Mouse (Mus musculus): ENCODE results near the gene Gstt1. TPM values are rescaled to one million over a fixed set of nuclear protein-coding genes. Genes with fewer than 3 reads are reported as not detected.

Gene Gstt1
- polyA plus RNA-seq, 1 experiment from 2014 or later = 6.7 TPM

DNA sequence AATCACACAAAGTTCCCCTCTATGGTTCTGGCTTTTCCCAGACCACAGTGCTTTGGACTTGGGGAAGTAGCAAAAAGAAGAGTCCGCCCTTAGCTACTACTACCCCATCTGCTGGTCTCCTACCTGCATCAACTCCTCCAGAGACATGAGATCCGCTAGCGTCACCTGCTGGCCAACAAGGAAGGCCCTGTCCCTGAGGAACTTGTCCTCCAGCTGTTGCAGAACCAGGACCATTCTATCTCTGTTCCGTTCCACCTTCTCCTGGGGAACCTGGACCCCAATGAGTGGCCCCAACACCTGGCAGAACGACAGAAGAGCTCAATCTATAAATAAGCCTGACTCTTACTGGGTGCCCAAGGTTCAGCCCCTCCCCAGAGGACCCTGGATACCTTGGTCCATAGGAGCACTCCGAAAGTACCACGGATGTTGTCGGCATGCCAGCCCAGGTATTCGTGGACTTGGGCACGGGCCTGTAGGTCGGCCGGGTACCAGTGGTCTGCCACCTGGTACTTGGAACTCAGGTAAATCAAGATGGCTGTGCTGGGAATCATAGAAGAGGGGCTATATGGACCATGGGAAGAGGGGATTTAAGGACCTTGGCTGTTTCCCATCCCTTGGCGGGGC is 34.0 kb upstream of the Gstt1 start:
- ATAC-seq (ENCODE audit: low FRiP score) = no peak
- H3K4me3 ChIP-seq = no peak overlapping the region
- 64% methylated on average over 13 of the region's 13 CpGs for WGBS
- H3K4me2 ChIP-seq (replicated peaks) = no peak overlapping the region
- H3K9me3 ChIP-seq (replicated peaks) = no peaks in the 10 kb centered on the region
- H3K27ac ChIP-seq = no peak overlapping the region
- no peaks in the 10 kb centered on the region for H3K36me3 ChIP-seq
- peaks cover 35% of the 10 kb centered on the region for H3K27me3 ChIP-seq
- peaks cover 26% of the 10 kb centered on the region for H3K4me1 ChIP-seq
- H3K9ac ChIP-seq = no peak overlapping the region

DNA sequence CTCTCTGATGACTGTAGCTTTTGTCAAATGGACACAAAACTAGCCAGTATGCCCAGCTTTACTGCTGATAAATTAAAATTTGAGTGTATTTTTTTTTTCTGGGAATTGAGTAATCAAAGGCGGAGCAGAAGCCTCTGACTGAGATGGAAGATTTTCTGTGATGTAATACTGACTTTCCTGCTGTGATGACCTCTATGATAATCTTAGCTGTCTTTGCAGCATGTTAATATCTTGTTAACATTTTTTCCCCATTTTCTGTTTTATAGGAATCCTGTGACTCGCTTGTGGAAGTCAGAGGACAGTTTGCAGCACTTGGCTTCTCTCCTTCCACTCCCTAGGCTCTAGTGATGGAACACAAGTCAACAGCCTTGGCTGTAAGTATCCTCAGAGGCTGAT is 31.9 kb upstream of the Gstt1 start:
- ATAC-seq (ENCODE audit: low FRiP score) = no peak
- Histone ChIP-seq H3K4me1 (peaks cover 16% of the 10 kb centered on the region), H3K36me3 (no peaks in the 10 kb centered on the region), H3K9me3 (replicated peaks) (no peaks in the 10 kb centered on the region), H3K9ac (no peak overlapping the region), H3K27ac (no peak overlapping the region), H3K4me2 (replicated peaks) (no peak overlapping the region), H3K4me3 (no peak overlapping the region), H3K27me3 (peaks cover 34% of the 10 kb centered on the region)
- 87% methylated on average over 2 of the region's 2 CpGs for WGBS

DNA sequence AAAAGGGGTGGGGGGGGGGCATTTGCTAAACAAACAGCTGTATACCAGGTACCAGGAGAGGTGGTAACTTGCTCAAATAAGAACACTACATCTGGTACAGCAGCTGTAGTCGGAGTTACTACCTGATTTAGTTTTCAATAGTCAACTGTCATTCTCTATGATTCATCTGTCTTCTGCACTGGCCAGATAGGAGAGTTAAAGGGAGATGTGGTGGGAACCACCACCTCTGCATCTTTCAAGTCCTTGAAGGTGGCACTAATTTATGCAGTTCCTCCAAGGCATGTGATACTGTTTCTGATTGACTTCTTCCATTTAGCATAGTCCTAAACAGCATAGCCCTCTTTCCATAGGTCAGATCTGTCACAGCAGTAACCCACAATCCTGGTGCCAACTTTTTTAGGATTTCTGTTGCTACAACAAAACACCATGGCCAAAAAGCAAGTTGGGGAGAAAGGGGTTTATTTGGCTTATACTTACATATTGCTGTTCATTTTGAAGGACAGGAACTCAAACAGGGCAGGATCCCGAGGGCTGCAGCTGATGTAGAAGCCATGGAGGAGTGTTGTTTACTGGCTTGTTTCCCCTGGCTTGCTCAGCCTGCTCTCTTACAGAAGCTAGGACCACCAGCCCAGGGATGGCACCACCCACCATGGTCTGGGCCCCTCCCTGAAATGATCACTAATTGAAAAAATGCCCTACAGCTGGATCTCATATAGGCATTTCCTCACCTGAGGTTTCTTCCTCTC is 31.3 kb upstream of the Gstt1 start:
- Histone ChIP-seq H3K27ac (no peak overlapping the region), H3K4me3 (no peak overlapping the region), H3K36me3 (no peaks in the 10 kb centered on the region), H3K9me3 (replicated peaks) (no peaks in the 10 kb centered on the region), H3K9ac (no peak overlapping the region), H3K4me2 (replicated peaks) (no peak overlapping the region), H3K27me3 (peaks cover 30% of the 10 kb centered on the region), H3K4me1 (peaks cover 13% of the 10 kb centered on the region)
- WGBS = 87% methylated on average over 2 of the region's 2 CpGs
- no peak for ATAC-seq (ENCODE audit: low FRiP score)

DNA sequence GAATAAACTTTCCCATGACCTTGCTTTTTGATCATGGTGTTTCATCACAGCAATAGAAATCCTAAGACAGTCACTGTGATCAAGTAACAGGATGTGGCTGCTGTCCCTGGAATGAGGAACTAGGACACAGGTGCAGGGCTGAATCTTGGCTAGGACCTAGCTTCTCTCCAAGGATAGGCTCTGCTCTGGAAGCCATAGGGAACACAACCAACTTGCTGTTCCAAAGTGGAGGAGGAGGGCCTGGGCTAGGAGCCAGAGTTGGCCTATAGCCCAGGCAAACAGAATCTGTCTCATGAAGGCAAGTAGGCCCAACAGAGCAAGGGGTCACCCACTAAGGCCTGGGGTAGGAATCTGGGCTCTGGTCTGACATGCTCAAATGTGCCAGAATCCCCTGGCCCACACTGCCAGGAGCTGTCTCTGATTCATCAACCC is 30.1 kb upstream of the Gstt1 start:
- no peak overlapping the region for H3K4me2 ChIP-seq (replicated peaks)
- H3K4me1 ChIP-seq = peaks cover 3% of the 10 kb centered on the region; the same call in 1 of the 2 replicates
- no peaks in the 10 kb centered on the region for H3K9me3 ChIP-seq (replicated peaks)
- H3K36me3 ChIP-seq = no peaks in the 10 kb centered on the region
- H3K9ac ChIP-seq = no peak overlapping the region
- peaks cover 18% of the 10 kb centered on the region for H3K27me3 ChIP-seq
- no peak overlapping the region for H3K4me3 ChIP-seq
- H3K27ac ChIP-seq = no peak overlapping the region
- ATAC-seq (ENCODE audit: low FRiP score) = no peak

GRCm38 (mm10) chr10:75827668-75828360 is 29.4 kb upstream of the Gstt1 start:
- H3K4me3 ChIP-seq = no peak overlapping the region
- H3K36me3 ChIP-seq = no peaks in the 10 kb centered on the region
- peaks cover 5% of the 10 kb centered on the region; the same call in 1 of the 2 replicates for H3K9me3 ChIP-seq (replicated peaks)
- no peak overlapping the region for H3K4me2 ChIP-seq (replicated peaks)
- WGBS = 92% methylated on average over 4 of the region's 4 CpGs
- no peak for ATAC-seq (ENCODE audit: low FRiP score)
- no peak overlapping the region for H3K9ac ChIP-seq
- no peak overlapping the region for H3K27ac ChIP-seq
- H3K4me1 ChIP-seq = no peaks in the 10 kb centered on the region
- H3K27me3 ChIP-seq = peaks cover 11% of the 10 kb centered on the region

DNA sequence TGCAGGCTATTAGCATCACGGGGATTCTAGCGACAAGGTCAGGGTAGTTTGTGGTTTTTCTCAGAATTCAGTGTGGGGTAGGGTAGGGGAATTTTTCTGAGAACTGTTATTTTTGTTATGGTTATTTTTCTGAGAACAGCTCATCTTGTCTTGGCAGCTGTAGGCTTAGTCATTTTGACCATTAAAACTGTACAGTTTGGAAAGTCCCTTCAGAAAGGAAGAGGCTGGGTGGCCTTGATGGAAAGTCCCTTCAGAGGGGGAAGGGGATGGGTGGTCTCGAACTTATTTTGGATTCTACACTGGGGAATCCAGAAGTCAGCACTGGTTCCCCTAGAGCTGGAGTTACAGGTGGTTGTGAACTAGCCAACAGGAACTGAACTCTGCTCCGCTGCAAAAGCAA is 26.1 kb upstream of the Gstt1 start:
- no peak overlapping the region for H3K4me2 ChIP-seq (replicated peaks)
- peaks cover 5% of the 10 kb centered on the region; the same call in 1 of the 2 replicates for H3K9me3 ChIP-seq (replicated peaks)
- no peak overlapping the region for H3K9ac ChIP-seq
- H3K36me3 ChIP-seq = no peaks in the 10 kb centered on the region
- no peaks in the 10 kb centered on the region for H3K27me3 ChIP-seq
- H3K4me1 ChIP-seq = no peaks in the 10 kb centered on the region
- ATAC-seq (ENCODE audit: low FRiP score) = no peak
- WGBS = 90% methylated on average over 4 of the region's 4 CpGs
- no peak overlapping the region for H3K27ac ChIP-seq
- H3K4me3 ChIP-seq = no peak overlapping the region

- no peak for ATAC-seq (ENCODE audit: low FRiP score)
- Histone ChIP-seq H3K9ac (no peak overlapping the region), H3K4me3 (no peak overlapping the region), H3K27me3 (no peaks in the 10 kb centered on the region), H3K9me3 (replicated peaks) (peaks cover 5% of the 10 kb centered on the region; the same call in 1 of the 2 replicates), H3K4me1 (no peaks in the 10 kb centered on the region), H3K36me3 (no peaks in the 10 kb centered on the region), H3K4me2 (replicated peaks) (no peak overlapping the region), H3K27ac (no peak overlapping the region)
- 83% methylated on average over 1 of the region's 1 CpGs for WGBS
These were observed 25.4 kb upstream of the Gstt1 start for GRCm38 (mm10) chr10:75823782-75824181.

DNA sequence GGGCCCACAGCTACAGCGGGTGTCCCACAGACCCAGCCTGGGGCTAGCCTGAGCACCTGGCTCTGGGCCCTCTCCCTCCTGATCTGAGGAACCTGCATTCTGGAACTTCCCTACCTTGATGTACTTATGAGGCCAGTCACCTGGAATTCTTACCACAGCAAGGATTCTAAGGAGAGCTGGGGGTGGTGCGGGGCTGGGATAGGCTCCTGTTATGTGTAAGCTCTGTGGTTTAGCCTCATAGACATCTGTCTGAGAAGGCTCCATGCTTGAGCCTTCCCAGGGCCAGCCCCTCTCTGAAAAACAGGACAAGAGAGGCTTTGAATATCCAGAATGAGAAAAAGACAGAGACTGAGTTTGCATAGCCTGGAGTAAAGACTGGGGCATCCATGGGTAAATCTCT is 24.1 kb upstream of the Gstt1 start, which contains the start of gene Gstt4:
Gene Gstt4 (minus strand): TSS at position 101 of the 400 bp plus-strand sequence.
- WGBS = 98% methylated on average over 2 of the region's 2 CpGs

GRCm38 (mm10) chr10:75819882-75820281 is 21.5 kb upstream of the Gstt1 start:
- H3K4me2 ChIP-seq (replicated peaks) = no peak overlapping the region
- no peak for ATAC-seq (ENCODE audit: low FRiP score)
- no peak overlapping the region for H3K4me3 ChIP-seq
- no peak overlapping the region for H3K9ac ChIP-seq
- H3K27ac ChIP-seq = no peak overlapping the region
- no peaks in the 10 kb centered on the region for H3K36me3 ChIP-seq
- 87% methylated on average over 5 of the region's 5 CpGs for WGBS
- H3K9me3 ChIP-seq (replicated peaks) = peaks cover 5% of the 10 kb centered on the region; the same call in 1 of the 2 replicates
- no peaks in the 10 kb centered on the region for H3K4me1 ChIP-seq
- no peaks in the 10 kb centered on the region for H3K27me3 ChIP-seq

More for the DNA sequence above, 24.1 kb upstream of the Gstt1 start, which contains the start of gene Gstt4:
- Histone ChIP-seq H3K27ac (no peak within 1 kb of the TSS), H3K4me3 (no peak within 1 kb of the TSS), H3K9me3 (replicated peaks) (peaks cover 5% of the 10 kb centered on the region; the same call in 1 of the 2 replicates), H3K4me1 (no peaks in the 10 kb centered on the region), H3K36me3 (no peaks in the 10 kb centered on the region), H3K27me3 (no peaks in the 10 kb centered on the region), H3K4me2 (replicated peaks) (no peak within 1 kb of the TSS), H3K9ac (no peak within 1 kb of the TSS)
- ATAC-seq (ENCODE audit: low FRiP score) = no peak

DNA sequence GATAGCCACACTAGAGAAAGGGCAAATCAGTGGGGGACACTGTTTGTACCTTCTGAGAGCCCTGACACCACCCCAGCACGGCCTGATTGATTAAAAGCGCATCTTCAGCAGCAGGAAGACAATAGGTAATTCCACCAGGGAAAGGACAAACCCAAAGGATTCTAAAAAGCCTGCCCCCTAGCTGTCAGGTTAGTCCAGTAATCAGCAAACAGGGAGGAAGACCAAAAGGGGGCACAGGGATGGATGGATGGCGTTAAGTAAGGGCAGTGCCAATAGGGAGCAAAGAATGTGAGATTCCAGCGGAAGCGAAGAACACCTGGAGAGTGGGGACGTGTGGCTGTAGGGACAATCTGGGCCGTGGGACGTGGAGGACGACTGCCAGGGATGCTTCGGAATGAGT is 20.3 kb upstream of the Gstt1 start:
- Histone ChIP-seq H3K9me3 (replicated peaks) (peaks cover 5% of the 10 kb centered on the region; the same call in 1 of the 2 replicates), H3K36me3 (no peaks in the 10 kb centered on the region), H3K4me2 (replicated peaks) (no peak overlapping the region), H3K27ac (no peak overlapping the region), H3K4me1 (no peaks in the 10 kb centered on the region), H3K27me3 (no peaks in the 10 kb centered on the region), H3K9ac (no peak overlapping the region), H3K4me3 (no peak overlapping the region)
- 60% methylated on average over 10 of the region's 10 CpGs for WGBS
- no peak for ATAC-seq (ENCODE audit: low FRiP score)

- WGBS = 77% methylated on average over 2 of the region's 2 CpGs
- Histone ChIP-seq H3K9ac (no peak overlapping the region), H3K9me3 (replicated peaks) (no peaks in the 10 kb centered on the region), H3K36me3 (no peaks in the 10 kb centered on the region), H3K4me1 (no peaks in the 10 kb centered on the region), H3K27me3 (no peaks in the 10 kb centered on the region), H3K27ac (no peak overlapping the region), H3K4me3 (no peak overlapping the region), H3K4me2 (replicated peaks) (no peak overlapping the region)
- ATAC-seq (ENCODE audit: low FRiP score) = no peak
These were observed 5.8 kb upstream of the Gstt1 start for GRCm38 (mm10) chr10:75804217-75804616.

DNA sequence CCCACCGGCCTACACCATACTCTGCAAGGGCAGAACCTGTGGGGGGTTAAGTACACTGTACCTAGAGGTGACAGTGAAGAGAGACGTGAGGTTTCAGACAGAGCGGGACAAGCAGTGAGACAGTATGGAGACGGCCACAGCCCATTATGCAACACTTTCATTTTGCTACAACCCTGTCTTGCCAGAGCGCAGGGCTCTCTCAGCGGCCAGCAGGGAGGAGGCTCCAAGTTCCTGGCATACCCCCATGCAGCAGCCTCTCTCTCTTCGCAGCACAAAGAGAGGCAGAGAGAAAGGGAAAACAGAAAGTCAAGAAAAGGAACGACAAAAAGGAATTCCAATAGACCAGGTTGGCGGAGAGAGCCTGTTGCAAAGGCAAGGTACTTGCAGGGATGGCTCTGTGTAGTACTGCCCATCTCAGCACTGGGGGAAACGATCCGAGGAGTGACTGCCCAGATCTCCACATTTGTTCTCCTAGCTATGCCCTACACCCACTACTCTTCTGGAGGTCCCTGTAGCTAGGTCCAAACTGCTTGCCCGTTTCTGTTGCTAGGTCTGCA is 687 bp downstream of the Gstt1 start:
- Histone ChIP-seq H3K36me3 (no peaks in the 10 kb centered on the region), H3K4me1 (peaks cover 12% of the 10 kb centered on the region), H3K9me3 (replicated peaks) (no peaks in the 10 kb centered on the region), H3K4me3 (peak overlapping the region; percentile 37), H3K9ac (peak overlapping the region; percentile 37), H3K27me3 (peaks cover 9% of the 10 kb centered on the region), H3K4me2 (replicated peaks) (peak overlapping the region; percentile 77), H3K27ac (no peak overlapping the region)
- 2% methylated on average over 12 of the region's 12 CpGs for WGBS
- peak; percentile 35; the same call in 1 of the 2 replicates for ATAC-seq (ENCODE audit: low FRiP score)
